Mouse (Mus musculus) myocyte (in vitro differentiated cells): Measurements from ENCODE around the gene Celf2. TPM values are rescaled to one million over a fixed set of nuclear protein-coding genes. Genes with fewer than 3 reads are reported as not detected.

Source experiments
- H3K27me3 ChIP-seq: one replicate; pipeline ENCODE4 v1.6.1; 2011; ENCODE audit not compliant: control insufficient read depth, insufficient read depth, insufficient read length
- H3K36me3 ChIP-seq: one replicate; pipeline ENCODE4 v1.6.1; 2011; ENCODE audit not compliant: control insufficient read depth, insufficient read depth
- H3K4me2 ChIP-seq: one replicate; pipeline ENCODE4 v1.6.1; 2011; ENCODE audit warnings: low read depth, control low read depth
- H3K4me3 ChIP-seq: one replicate; pipeline ENCODE4 v1.5.1; 2011; ENCODE audit warnings: mild to moderate bottlenecking, control low read depth, moderate library complexity
- H3K79me2 ChIP-seq: one replicate; pipeline ENCODE4 v1.6.1; 2011; ENCODE audit not compliant: control insufficient read depth, insufficient read depth
- H3ac ChIP-seq: one replicate; pipeline ENCODE4 v1.6.1; 2011; ENCODE audit not compliant: control insufficient read depth, insufficient read length
- CEBPB ChIP-seq: IDR thresholded peaks from 2 replicates; pipeline ENCODE4 v1.6.1; 2011; ENCODE audit warnings: mild to moderate bottlenecking, moderate library complexity; ENCODE audit not compliant: poor library complexity, insufficient read depth, severe bottlenecking
- E2F4 ChIP-seq: IDR thresholded peaks from one replicate; pipeline ENCODE4 v1.6.1; 2011; ENCODE audit warnings: mild to moderate bottlenecking, control low read depth, moderate library complexity; ENCODE audit not compliant: insufficient read depth
- MAX ChIP-seq: IDR thresholded peaks from one replicate; pipeline ENCODE4 v1.6.1; 2011; ENCODE audit warnings: low read depth, mild to moderate bottlenecking, control low read depth
- MYOD1 ChIP-seq, 3 experiments: IDR thresholded peaks; one replicate each; pipeline ENCODE4 v1.6.1; 2011; ENCODE audit warnings: control low read depth in 2 of 3, low read depth in 2 of 3, mild to moderate bottlenecking in 2 of 3, moderate library complexity in 1 of 3; ENCODE audit not compliant: insufficient read length in 2 of 3, control insufficient read depth in 1 of 3
- MYOG ChIP-seq, 3 experiments: IDR thresholded peaks; one replicate each; pipeline ENCODE4 v1.6.1; 2011; ENCODE audit warnings: control low read depth in 2 of 3, low read depth in 2 of 3, mild to moderate bottlenecking in 2 of 3; ENCODE audit not compliant: insufficient read length in 2 of 3, control insufficient read depth in 1 of 3, insufficient read depth in 1 of 3
- POLR2A ChIP-seq: IDR thresholded peaks from one replicate; pipeline ENCODE4 v1.6.1; 2011; ENCODE audit warnings: low read depth, mild to moderate bottlenecking, control low read depth, moderate library complexity; ENCODE audit not compliant: insufficient read length
- POLR2AphosphoS2 ChIP-seq: IDR thresholded peaks from one replicate; pipeline ENCODE4 v1.6.1; 2011; ENCODE audit warnings: low read depth, control low read depth; ENCODE audit not compliant: insufficient read length
- REST ChIP-seq: IDR thresholded peaks from one replicate; pipeline ENCODE4 v1.6.1; 2011; ENCODE audit warnings: mild to moderate bottlenecking, control low read depth, moderate library complexity; ENCODE audit not compliant: insufficient read depth, insufficient read length
- SRF ChIP-seq: IDR thresholded peaks from one replicate; pipeline ENCODE4 v1.6.1; 2011; ENCODE audit warnings: low read depth; ENCODE audit not compliant: control insufficient read depth, insufficient read length
- TCF12 ChIP-seq: IDR thresholded peaks from one replicate; pipeline ENCODE4 v1.6.1; 2011; ENCODE audit warnings: mild to moderate bottlenecking, control low read depth; ENCODE audit not compliant: poor library complexity, insufficient read depth, severe bottlenecking
- TCF3 ChIP-seq: IDR thresholded peaks from one replicate; pipeline ENCODE4 v1.6.1; 2011; ENCODE audit warnings: low read depth, control low read depth; ENCODE audit not compliant: insufficient read length
- USF1 ChIP-seq: IDR thresholded peaks from one replicate; pipeline ENCODE4 v1.6.1; 2011; ENCODE audit warnings: low read depth, mild to moderate bottlenecking, control low read depth, moderate library complexity
- polyA plus RNA-seq: library from polyadenylated mRNA; unstranded; fragments of >200 nt; fragmentation: generic; extraction: Trizol; gene quantifications from one replicate; pipeline ENCODE4 v1.2.1, GENCODE M21; 2012; ENCODE audit warnings: missing spikeins

The Celf2 gene
- polyA plus RNA-seq, 1 experiment = 30.1 TPM

DNA sequence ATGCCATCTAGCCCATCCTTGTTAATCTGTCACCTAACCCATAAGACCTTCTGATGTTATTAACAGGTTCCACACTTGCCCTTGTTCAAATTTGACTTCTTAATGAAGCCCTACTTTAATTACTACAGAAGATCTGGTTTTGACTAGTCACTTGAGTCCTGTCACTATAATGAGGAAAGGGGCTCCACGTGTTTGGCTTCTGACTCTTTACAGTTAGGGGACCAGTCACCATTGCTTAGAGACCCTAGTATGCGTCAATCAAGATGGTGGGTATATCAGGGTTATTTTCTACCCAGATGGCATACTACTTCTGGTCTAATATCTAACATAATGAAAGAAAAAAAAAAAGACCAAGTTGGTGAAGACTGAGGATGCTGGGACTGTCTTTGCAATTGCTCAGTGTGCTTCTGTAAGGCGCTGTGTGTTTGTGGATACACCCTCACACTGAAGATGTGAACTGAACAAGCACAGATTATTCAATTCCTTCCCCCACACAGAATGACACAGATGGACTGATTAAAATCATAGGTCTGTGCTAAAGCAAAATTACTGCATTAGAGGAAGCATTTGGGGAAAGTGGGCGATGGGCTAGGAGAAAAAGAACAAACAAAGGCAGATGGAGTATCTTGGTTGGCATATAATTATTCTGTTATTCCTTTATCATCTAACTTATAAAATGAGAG lies 274.2 kb downstream of the Celf2 start:
- H3K4me2 ChIP-seq = no peak overlapping the region
- no peaks in the 10 kb centered on the region for H3K36me3 ChIP-seq
- no peak overlapping the region for H3ac ChIP-seq
- no peak for TF ChIP-seq TCF3
- no peak for TF ChIP-seq POLR2AphosphoS2
- no peak for TF ChIP-seq MYOG (IDR thresholded peaks at IDR 0.05; ENCODE audit: control insufficient read depth in 1 of 3, insufficient read depth in 1 of 3, insufficient read length in 2 of 3, low read depth in 2 of 3)
- TF ChIP-seq MYOD1 (IDR thresholded peaks at IDR 0.05; ENCODE audit: control insufficient read depth in 1 of 3, insufficient read length in 2 of 3, low read depth in 2 of 3) = no peak
- no peaks in the 10 kb centered on the region for H3K27me3 ChIP-seq
- no peak overlapping the region for H3K4me3 ChIP-seq
- no peaks in the 10 kb centered on the region for H3K79me2 ChIP-seq

DNA sequence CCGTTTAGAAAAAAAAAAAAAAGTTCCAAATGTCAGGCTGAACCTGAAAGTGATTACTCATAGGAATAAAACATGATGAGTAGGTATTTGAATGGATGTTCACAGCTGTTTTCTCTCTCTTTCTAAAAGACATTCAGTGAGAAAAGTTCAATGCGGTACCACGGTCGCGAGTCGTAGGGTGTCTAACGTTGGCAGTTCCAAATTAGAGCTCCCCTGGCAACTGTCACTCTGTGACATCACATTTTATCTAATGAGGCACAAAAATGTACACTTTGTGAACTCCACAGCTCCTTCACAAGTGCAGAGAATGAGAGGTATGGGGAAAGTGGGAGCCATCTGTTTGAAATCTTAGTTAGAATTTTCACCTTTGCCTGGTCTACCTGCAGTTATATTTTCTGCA lies 274.8 kb downstream of the Celf2 start:
- TF ChIP-seq MYOG (IDR thresholded peaks at IDR 0.05; ENCODE audit: control insufficient read depth in 1 of 3, insufficient read depth in 1 of 3, insufficient read length in 2 of 3, low read depth in 2 of 3) (no peak), MAX (no peak), MYOD1 (IDR thresholded peaks at IDR 0.05; ENCODE audit: control insufficient read depth in 1 of 3, insufficient read length in 2 of 3, low read depth in 2 of 3) (no peak), TCF12 (no peak), CEBPB (no peak), REST (no peak), E2F4 (no peak)
- Histone ChIP-seq H3K79me2 (no peaks in the 10 kb centered on the region), H3ac (no peak overlapping the region), H3K27me3 (no peaks in the 10 kb centered on the region), H3K4me3 (no peak overlapping the region), H3K4me2 (no peak overlapping the region), H3K36me3 (no peaks in the 10 kb centered on the region)

- Histone ChIP-seq H3ac (no peak overlapping the region), H3K4me2 (no peak overlapping the region), H3K4me3 (no peak overlapping the region), H3K36me3 (no peaks in the 10 kb centered on the region), H3K79me2 (no peaks in the 10 kb centered on the region), H3K27me3 (no peaks in the 10 kb centered on the region)
- no peak for TF ChIP-seq POLR2A
- no peak for TF ChIP-seq TCF12
- no peak for TF ChIP-seq E2F4
- TF ChIP-seq SRF = no peak
- no peak for TF ChIP-seq POLR2AphosphoS2
- TF ChIP-seq MAX = no peak
- no peak for TF ChIP-seq REST
- no peak for TF ChIP-seq MYOD1 (IDR thresholded peaks at IDR 0.05; ENCODE audit: control insufficient read depth in 1 of 3, insufficient read length in 2 of 3, low read depth in 2 of 3)
- TF ChIP-seq TCF3 = no peak
- TF ChIP-seq MYOG (IDR thresholded peaks at IDR 0.05; ENCODE audit: control insufficient read depth in 1 of 3, insufficient read depth in 1 of 3, insufficient read length in 2 of 3, low read depth in 2 of 3) = no peak
- no peak for TF ChIP-seq CEBPB
- no peak for TF ChIP-seq USF1
These were observed 276.0 kb downstream of the Celf2 start for GRCm38 (mm10) chr2:7233411-7233810.

DNA sequence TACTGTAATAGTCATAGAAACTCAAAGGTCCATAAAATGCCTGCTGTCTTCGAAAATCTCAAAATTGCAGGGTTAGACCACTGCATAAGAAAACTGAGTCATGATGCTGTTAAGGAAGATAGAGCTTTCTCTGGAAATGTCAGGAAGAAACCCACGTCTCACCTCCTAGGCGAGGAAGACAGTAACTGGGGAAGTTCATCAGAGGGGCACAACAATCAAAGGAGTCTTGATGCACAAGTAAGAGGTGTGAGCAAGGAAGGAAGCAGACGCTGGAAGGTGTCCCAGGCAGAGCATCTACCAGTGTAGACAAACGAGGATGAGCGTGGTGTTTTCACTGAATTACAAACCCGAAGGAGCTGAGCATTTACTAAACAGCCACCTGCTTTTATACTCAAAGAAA lies 282.6 kb downstream of the Celf2 start:
- no peaks in the 10 kb centered on the region for H3K27me3 ChIP-seq
- H3K4me2 ChIP-seq = no peak overlapping the region
- no peak overlapping the region for H3K4me3 ChIP-seq
- no peaks in the 10 kb centered on the region for H3K79me2 ChIP-seq
- H3K36me3 ChIP-seq = no peaks in the 10 kb centered on the region
- H3ac ChIP-seq = no peak overlapping the region
- TF ChIP-seq TCF3 (no peak), POLR2AphosphoS2 (no peak), TCF12 (no peak), MAX (no peak), SRF (no peak), E2F4 (no peak)

GRCm38 (mm10) chr2:7224346-7225071 lies 284.9 kb downstream of the Celf2 start:
- Histone ChIP-seq H3K79me2 (no peaks in the 10 kb centered on the region), H3K4me2 (no peak overlapping the region), H3ac (no peak overlapping the region), H3K4me3 (no peak overlapping the region), H3K36me3 (no peaks in the 10 kb centered on the region), H3K27me3 (no peaks in the 10 kb centered on the region)
- TF ChIP-seq TCF3 (no peak), CEBPB (no peak), SRF (no peak), E2F4 (no peak), MYOD1 (IDR thresholded peaks at IDR 0.05; ENCODE audit: control insufficient read depth in 1 of 3, insufficient read length in 2 of 3, low read depth in 2 of 3) (no peak), POLR2A (no peak), MAX (no peak), TCF12 (no peak), USF1 (no peak), MYOG (IDR thresholded peaks at IDR 0.05; ENCODE audit: control insufficient read depth in 1 of 3, insufficient read depth in 1 of 3, insufficient read length in 2 of 3, low read depth in 2 of 3) (no peak), REST (no peak), POLR2AphosphoS2 (no peak)
